Mouse (Mus musculus): ENCODE data around the gene Tlx1. TPM values are rescaled to one million over a fixed set of nuclear protein-coding genes. Genes with fewer than 3 reads are reported as not detected.

The Tlx1 gene
- total RNA-seq, 1 experiment = 0.36 TPM

DNA sequence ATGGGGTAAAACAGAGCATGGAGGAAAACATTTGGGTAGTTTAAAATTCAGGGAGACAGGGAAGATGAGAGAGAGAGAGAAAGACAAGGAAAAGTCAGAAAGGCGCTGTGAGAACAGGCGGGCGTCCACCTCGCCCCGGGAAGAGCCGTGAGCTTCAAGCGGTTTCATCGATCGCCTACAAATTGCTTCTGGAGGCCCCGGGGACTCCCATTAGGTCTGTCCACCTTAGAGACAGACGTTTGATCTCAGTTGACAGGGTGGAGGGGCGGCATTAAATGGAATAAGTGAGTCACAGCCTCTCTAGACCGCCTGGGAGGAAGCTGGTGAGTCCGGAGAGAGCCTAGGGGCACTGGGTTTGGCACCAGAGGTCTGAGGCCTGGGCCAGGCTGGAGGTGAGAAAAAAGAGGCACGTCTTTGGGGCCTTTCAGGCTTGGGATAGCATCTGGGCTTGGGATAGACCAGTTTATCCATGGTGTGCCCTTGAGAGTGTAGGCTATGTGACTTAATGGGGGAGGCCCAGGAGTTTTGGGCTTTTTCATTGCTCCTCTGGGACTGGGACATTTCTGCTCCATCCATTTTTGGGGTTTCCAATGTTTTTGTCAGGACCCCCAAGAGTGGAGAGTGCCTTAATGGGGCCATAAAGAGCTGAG lies 4.8 kb downstream of the Tlx1 start:
- no peaks in the 10 kb centered on the region for H3K36me3 ChIP-seq (ENCODE audit: control insufficient read depth, insufficient read depth, low read length, poor library complexity, severe bottlenecking)
- H3K27ac ChIP-seq (ENCODE audit: insufficient read depth, low read depth, low read length, poor library complexity, severe bottlenecking) = no peak overlapping the region
- TF ChIP-seq ZC3H11A (IDR thresholded peaks at IDR 0.05; ENCODE audit: borderline replicate concordance, low read depth, low read length) (no peak), CHD2 (IDR thresholded peaks at IDR 0.05; ENCODE audit: low read depth, low read length) (no peak), HCFC1 (IDR thresholded peaks at IDR 0.05; ENCODE audit: borderline replicate concordance, insufficient read depth, low read length) (no peak), MAFK (IDR thresholded peaks at IDR 0.05; ENCODE audit: insufficient read depth, low read depth, low read length) (no peak), ZNF384 (IDR thresholded peaks at IDR 0.05; ENCODE audit: low read depth, low read length) (no peak)
- no peak for DNase-seq (ENCODE audit: low read depth, low spot score)
- no peak overlapping the region for H3K9ac ChIP-seq (ENCODE audit: insufficient read depth, low read depth, low read length, poor library complexity, severe bottlenecking)
- no peaks in the 10 kb centered on the region for H3K9me3 ChIP-seq (ENCODE audit: control insufficient read depth, insufficient read depth, low read depth, low read length)
- peaks cover 0 to 5% of the 10 kb centered on the region in 2 experiments; a peak in 1 of 4 replicates for H3K4me1 ChIP-seq (ENCODE audit: control insufficient read depth in 2 of 2, insufficient read depth in 2 of 2, low read length in 2 of 2, poor library complexity in 1 of 2)
- no peak overlapping the region for H3K4me3 ChIP-seq (ENCODE audit: insufficient read depth in 1 of 2, low read depth in 1 of 2, low read length in 2 of 2, poor library complexity in 1 of 2, severe bottlenecking in 1 of 2)
- in situ Hi-C loops (cut with MboI; ENCODE audit: low sequenced_read_pairs in 2 of 2, unreplicated experiment in 2 of 2) = loop anchor here (5.0 to 25.0 kb wide), 2 partner anchors 403 to 1543 kb away; partner anchors contain the start of gene Nkx2-3 (in 1 of the 2)

- TF ChIP-seq ZC3H11A (IDR thresholded peaks at IDR 0.05; ENCODE audit: borderline replicate concordance, low read depth, low read length) (no peak), HCFC1 (IDR thresholded peaks at IDR 0.05; ENCODE audit: borderline replicate concordance, insufficient read depth, low read length) (no peak), ZNF384 (IDR thresholded peaks at IDR 0.05; ENCODE audit: low read depth, low read length) (no peak), CHD2 (IDR thresholded peaks at IDR 0.05; ENCODE audit: low read depth, low read length) (no peak), MAFK (IDR thresholded peaks at IDR 0.05; ENCODE audit: insufficient read depth, low read depth, low read length) (no peak)
- peaks cover 0 to 7% of the 10 kb centered on the region in 2 experiments; a peak in 1 of 4 replicates for H3K4me1 ChIP-seq (ENCODE audit: control insufficient read depth in 2 of 2, insufficient read depth in 2 of 2, low read length in 2 of 2, poor library complexity in 1 of 2)
- no peak overlapping the region for H3K27ac ChIP-seq (ENCODE audit: insufficient read depth, low read depth, low read length, poor library complexity, severe bottlenecking)
- no peaks in the 10 kb centered on the region for H3K9me3 ChIP-seq (ENCODE audit: control insufficient read depth, insufficient read depth, low read depth, low read length)
- in situ Hi-C loops (cut with MboI; ENCODE audit: low sequenced_read_pairs in 2 of 2, unreplicated experiment in 2 of 2) = loop anchor here (5.0 to 25.0 kb wide), 2 partner anchors 403 to 1543 kb away; partner anchors contain the start of gene Nkx2-3 (in 1 of the 2)
- no peak overlapping the region for H3K9ac ChIP-seq (ENCODE audit: insufficient read depth, low read depth, low read length, poor library complexity, severe bottlenecking)
- no peak for DNase-seq (ENCODE audit: low read depth, low spot score)
- no peaks in the 10 kb centered on the region for H3K36me3 ChIP-seq (ENCODE audit: control insufficient read depth, insufficient read depth, low read length, poor library complexity, severe bottlenecking)
- no peak overlapping the region for H3K4me3 ChIP-seq (ENCODE audit: insufficient read depth in 1 of 2, low read depth in 1 of 2, low read length in 2 of 2, poor library complexity in 1 of 2, severe bottlenecking in 1 of 2)
These were observed 5.3 kb downstream of the Tlx1 start for GRCm38 (mm10) chr19:45155791-45156186.

DNA sequence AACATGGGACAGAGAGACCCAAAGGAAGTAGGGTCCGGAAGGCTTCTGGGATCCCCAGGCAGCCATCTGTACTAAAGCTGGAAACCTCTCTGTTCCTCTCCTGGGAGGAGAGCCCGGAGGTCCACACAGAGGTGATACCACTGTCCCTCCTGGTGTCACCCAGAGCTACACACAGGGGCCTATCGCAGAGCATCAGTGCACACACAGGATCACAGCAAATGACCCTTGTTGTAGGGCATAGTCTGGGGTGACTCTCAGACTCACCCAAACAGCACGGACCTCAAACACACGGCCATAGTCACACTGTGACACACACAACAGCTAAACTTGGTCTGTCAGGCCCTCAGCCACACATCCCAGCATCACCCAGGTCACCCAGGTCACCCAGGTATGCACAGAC lies 5.9 kb downstream of the Tlx1 start:
- in situ Hi-C loops (cut with MboI; ENCODE audit: low sequenced_read_pairs in 2 of 2, unreplicated experiment in 2 of 2) = loop anchor here (5.0 to 25.0 kb wide), 2 partner anchors 404 to 1544 kb away; partner anchors contain the start of gene Nkx2-3 (in 1 of the 2)
- H3K4me3 ChIP-seq (ENCODE audit: insufficient read depth in 1 of 2, low read depth in 1 of 2, low read length in 2 of 2, poor library complexity in 1 of 2, severe bottlenecking in 1 of 2) = no peak overlapping the region
- peaks cover 0 to 7% of the 10 kb centered on the region in 2 experiments; a peak in 1 of 4 replicates for H3K4me1 ChIP-seq (ENCODE audit: control insufficient read depth in 2 of 2, insufficient read depth in 2 of 2, low read length in 2 of 2, poor library complexity in 1 of 2)
- TF ChIP-seq MAFK (IDR thresholded peaks at IDR 0.05; ENCODE audit: insufficient read depth, low read depth, low read length) (no peak), ZC3H11A (IDR thresholded peaks at IDR 0.05; ENCODE audit: borderline replicate concordance, low read depth, low read length) (no peak), CHD2 (IDR thresholded peaks at IDR 0.05; ENCODE audit: low read depth, low read length) (no peak), ZNF384 (IDR thresholded peaks at IDR 0.05; ENCODE audit: low read depth, low read length) (no peak), HCFC1 (IDR thresholded peaks at IDR 0.05; ENCODE audit: borderline replicate concordance, insufficient read depth, low read length) (no peak)
- no peak for DNase-seq (ENCODE audit: low read depth, low spot score)
- H3K9me3 ChIP-seq (ENCODE audit: control insufficient read depth, insufficient read depth, low read depth, low read length) = no peaks in the 10 kb centered on the region
- no peak overlapping the region for H3K9ac ChIP-seq (ENCODE audit: insufficient read depth, low read depth, low read length, poor library complexity, severe bottlenecking)
- no peaks in the 10 kb centered on the region for H3K36me3 ChIP-seq (ENCODE audit: control insufficient read depth, insufficient read depth, low read length, poor library complexity, severe bottlenecking)
- no peak overlapping the region for H3K27ac ChIP-seq (ENCODE audit: insufficient read depth, low read depth, low read length, poor library complexity, severe bottlenecking)

DNA sequence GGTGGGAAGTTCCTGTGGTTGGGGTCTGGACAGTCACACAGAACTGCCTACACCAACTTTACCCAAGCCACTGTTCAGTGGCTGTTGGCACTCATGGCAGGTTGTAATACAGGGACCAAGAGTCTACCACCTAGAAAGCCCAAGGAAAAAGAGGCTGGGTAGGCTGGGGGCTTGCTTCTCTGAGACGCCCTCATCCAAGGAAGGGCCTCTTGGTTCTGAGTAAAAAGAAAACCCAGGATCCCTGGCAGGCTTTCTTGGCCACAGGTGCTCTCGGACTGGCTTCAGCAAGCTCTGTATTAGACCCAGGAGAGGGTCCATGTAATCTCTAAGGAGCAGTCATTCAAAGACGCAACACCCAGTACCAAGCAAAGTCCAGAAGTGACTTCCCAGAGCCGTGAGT lies 7.7 kb downstream of the Tlx1 start:
- no peaks in the 10 kb centered on the region for H3K9me3 ChIP-seq (ENCODE audit: control insufficient read depth, insufficient read depth, low read depth, low read length)
- no peak for DNase-seq (ENCODE audit: low read depth, low spot score)
- no peak overlapping the region for H3K9ac ChIP-seq (ENCODE audit: insufficient read depth, low read depth, low read length, poor library complexity, severe bottlenecking)
- H3K27ac ChIP-seq (ENCODE audit: insufficient read depth, low read depth, low read length, poor library complexity, severe bottlenecking) = no peak overlapping the region
- in situ Hi-C loops (cut with MboI; ENCODE audit: low sequenced_read_pairs in 2 of 2, unreplicated experiment in 2 of 2) = loop anchor here (5.0 to 25.0 kb wide), 2 partner anchors 406 to 1546 kb away; partner anchors contain the start of gene Nkx2-3 (in 1 of the 2)
- peaks cover 0 to 8% of the 10 kb centered on the region in 2 experiments; a peak in 1 of 4 replicates for H3K4me1 ChIP-seq (ENCODE audit: control insufficient read depth in 2 of 2, insufficient read depth in 2 of 2, low read length in 2 of 2, poor library complexity in 1 of 2)
- H3K36me3 ChIP-seq (ENCODE audit: control insufficient read depth, insufficient read depth, low read length, poor library complexity, severe bottlenecking) = no peaks in the 10 kb centered on the region
- no peak overlapping the region for H3K4me3 ChIP-seq (ENCODE audit: insufficient read depth in 1 of 2, low read depth in 1 of 2, low read length in 2 of 2, poor library complexity in 1 of 2, severe bottlenecking in 1 of 2)
- TF ChIP-seq MAFK (IDR thresholded peaks at IDR 0.05; ENCODE audit: insufficient read depth, low read depth, low read length) (no peak), CHD2 (IDR thresholded peaks at IDR 0.05; ENCODE audit: low read depth, low read length) (no peak), ZNF384 (IDR thresholded peaks at IDR 0.05; ENCODE audit: low read depth, low read length) (no peak), ZC3H11A (IDR thresholded peaks at IDR 0.05; ENCODE audit: borderline replicate concordance, low read depth, low read length) (no peak), HCFC1 (IDR thresholded peaks at IDR 0.05; ENCODE audit: borderline replicate concordance, insufficient read depth, low read length) (no peak)
